Mouse (Mus musculus) lung, postnatal 0 days (tissue): ENCODE data around the gene Hexim1.

ENCODE experiments used
- CTCF ChIP-seq: IDR thresholded peaks from 2 replicates; pipeline ENCODE4 v1.5.1; 2016; ENCODE audit warnings: antibody characterized with exemption, mild to moderate bottlenecking
- EP300 ChIP-seq: IDR thresholded peaks from 2 replicates; pipeline ENCODE4 v1.6.1; 2016; ENCODE audit warnings: antibody characterized with exemption, mild to moderate bottlenecking, control low read depth

GRCm38 (mm10) chr11:103142441-103143182, 26.6 kb downstream of the Hexim1 start:
- peak; percentile 51 for TF ChIP-seq CTCF
- TF ChIP-seq EP300 = peak; percentile 21; the same call in 1 of the 2 replicates
